25 mouse cellular contexts compared by ENCODE assay signal in the genomic region with DNA sequence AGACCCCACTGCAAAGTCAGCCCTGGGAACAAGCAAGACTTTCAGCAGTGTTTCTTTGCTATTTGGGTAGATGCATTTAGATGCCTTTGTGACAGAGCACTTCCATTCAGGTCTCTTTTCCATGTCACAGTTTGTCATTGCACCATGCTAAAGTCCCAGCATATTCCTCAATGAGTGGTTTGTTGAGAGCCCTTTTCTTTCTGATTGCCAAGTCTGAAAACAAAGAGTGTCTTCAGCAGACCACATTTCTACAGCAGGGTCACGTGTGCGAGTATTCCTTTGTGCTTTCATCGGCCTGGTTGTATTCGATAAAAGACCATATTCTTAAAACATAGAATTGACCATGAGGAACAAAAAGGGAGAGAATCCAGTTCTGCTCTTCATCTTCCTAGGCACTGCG. TPM values are rescaled to one million over a fixed set of nuclear protein-coding genes. Genes with fewer than 3 reads are reported as not detected.
DNase-seq lines count a peak whose midpoint lies in the region; ATAC-seq and TF ChIP-seq lines count a peak whose summit lies in the region.
"Had no signal": no experiment of that assay in that cellular context is flagged by ENCODE, and none has a peak within 500 bp of the region (broad histone marks: within the 10 kb centered on the region; RNA-seq: fewer than 3 reads in every experiment).

No protein-coding gene starts in this region.

- H3K36me3 ChIP-seq in forebrain, embryonic 12.5 days (replicated peaks) = no peaks in the 10 kb centered on the region
- no peaks in the 10 kb centered on the region for H3K36me3 ChIP-seq in forebrain, embryonic 14.5 days (ENCODE audit: control insufficient read depth, insufficient read depth, low read length)
- no peaks in the 10 kb centered on the region for H3K36me3 ChIP-seq in hindbrain, embryonic 16.5 days (ENCODE audit: control insufficient read depth, insufficient read depth, low read length)
- H3K36me3 ChIP-seq: embryonic facial prominence, embryonic 12.5 days; stomach, embryonic 15.5 days had no signal

- no peak overlapping the region for H3K9ac ChIP-seq in forebrain, embryonic 12.5 days
- no peak overlapping the region for H3K9ac ChIP-seq in forebrain, embryonic 14.5 days (ENCODE audit: low read length)
- H3K9ac ChIP-seq in hindbrain, embryonic 16.5 days (ENCODE audit: low read depth, low read length) = no peak overlapping the region
- H3K9ac ChIP-seq: embryonic facial prominence, embryonic 12.5 days; liver, postnatal 0 days; neural tube, embryonic 12.5 days; stomach, embryonic 15.5 days had no signal

- H3K4me1 ChIP-seq in forebrain, embryonic 12.5 days = peaks cover 31% of the 10 kb centered on the region
- H3K4me1 ChIP-seq in forebrain, embryonic 14.5 days (ENCODE audit: control insufficient read depth, insufficient read depth, low read length) = peaks cover 14% of the 10 kb centered on the region
- H3K4me1 ChIP-seq in hindbrain, embryonic 16.5 days (ENCODE audit: control insufficient read depth, insufficient read depth, low read depth, low read length) = no peaks in the 10 kb centered on the region
- H3K4me1 ChIP-seq: embryonic facial prominence, embryonic 12.5 days; stomach, embryonic 15.5 days had no signal

- ATAC-seq in forebrain, embryonic 12.5 days (ENCODE audit: low FRiP score) = no peak
- ATAC-seq in forebrain, embryonic 14.5 days = no peak
- ATAC-seq in hindbrain, embryonic 16.5 days = peak; percentile 22; the same call in 1 of the 2 replicates
- ATAC-seq: intestine, embryonic 16.5 days; liver, postnatal 0 days; lung, postnatal 0 days had no signal

- no peak for DNase-seq in forebrain, embryonic 14.5 days (ENCODE audit: low spot score)
- DNase-seq in layer of hippocampus, adult 2 months (ENCODE audit: low spot score in 2 of 2) = no peak
- DNase-seq in layer of hippocampus, adult 9-10 months (ENCODE audit: low spot score) = no peak
- peak; percentile 85 for DNase-seq in brain, adult 2 months (ENCODE audit: low read depth, low spot score)
- no peak for DNase-seq in cerebellum, adult 9-11 months
- no peak for DNase-seq in heart, adult 8-10 months (ENCODE audit: low spot score)
- DNase-seq: adrenal gland, postnatal 25 days; cerebellum, postnatal 10 days; kidney, postnatal 36 days; liver, postnatal 0 days; right cerebral cortex, adult 18-20 months; right cerebral cortex, postnatal 4 days; thymus, adult 18-20 months; thymus, postnatal 36 days had no signal

- peak overlapping the region; percentile 25; the same call in 1 of the 2 replicates for H3K27ac ChIP-seq in forebrain, embryonic 12.5 days
- H3K27ac ChIP-seq in forebrain, embryonic 14.5 days (ENCODE audit: low read depth, low read length) = no peak overlapping the region
- H3K27ac ChIP-seq in layer of hippocampus, adult 2 months = peak overlapping the region; percentile 70
- H3K27ac ChIP-seq in hindbrain, embryonic 16.5 days (ENCODE audit: low read depth, low read length) = no peak overlapping the region
- H3K27ac ChIP-seq: embryonic facial prominence, embryonic 12.5 days; macrophage; stomach, embryonic 15.5 days had no signal

- H3K4me2 ChIP-seq in forebrain, embryonic 12.5 days = no peak overlapping the region
- H3K4me2 ChIP-seq in forebrain, embryonic 14.5 days (ENCODE audit: low read length) = no peak overlapping the region
- no peak overlapping the region for H3K4me2 ChIP-seq in hindbrain, embryonic 16.5 days (ENCODE audit: low read length)
- H3K4me2 ChIP-seq: embryonic facial prominence, embryonic 12.5 days; heart, embryonic 11.5 days; neural tube, embryonic 12.5 days; stomach, embryonic 15.5 days had no signal

- no peaks in the 10 kb centered on the region for H3K9me3 ChIP-seq in forebrain, embryonic 12.5 days
- no peaks in the 10 kb centered on the region for H3K9me3 ChIP-seq in forebrain, embryonic 14.5 days (replicated peaks; ENCODE audit: control insufficient read depth, low read length)
- H3K9me3 ChIP-seq in hindbrain, embryonic 16.5 days (ENCODE audit: control insufficient read depth, low read length) = no peaks in the 10 kb centered on the region
- H3K9me3 ChIP-seq: embryonic facial prominence, embryonic 12.5 days; neural tube, embryonic 12.5 days; stomach, embryonic 15.5 days had no signal

- no peak for TF ChIP-seq CTCF in layer of hippocampus, adult 2 months (conservative IDR thresholded peaks at IDR 0.05)

- no peak overlapping the region for H3K4me3 ChIP-seq in forebrain, embryonic 12.5 days (replicated peaks)
- no peak overlapping the region for H3K4me3 ChIP-seq in forebrain, embryonic 14.5 days (ENCODE audit: low read depth, low read length)
- no peak overlapping the region for H3K4me3 ChIP-seq in layer of hippocampus, adult 2 months
- no peak overlapping the region for H3K4me3 ChIP-seq in hindbrain, embryonic 16.5 days (ENCODE audit: low read length)
- H3K4me3 ChIP-seq: embryonic facial prominence, embryonic 12.5 days; neural tube, embryonic 12.5 days; stomach, embryonic 15.5 days had no signal

- H3K27me3 ChIP-seq in forebrain, embryonic 12.5 days = no peaks in the 10 kb centered on the region
- no peaks in the 10 kb centered on the region for H3K27me3 ChIP-seq in forebrain, embryonic 14.5 days (replicated peaks; ENCODE audit: control insufficient read depth, insufficient read depth, low read length)
- H3K27me3 ChIP-seq in hindbrain, embryonic 16.5 days (replicated peaks; ENCODE audit: control insufficient read depth, insufficient read depth, low read length) = no peaks in the 10 kb centered on the region
- H3K27me3 ChIP-seq: embryonic facial prominence, embryonic 12.5 days; neural tube, embryonic 12.5 days; stomach, embryonic 15.5 days had no signal

- 70% methylated on average over 5 of the region's 5 CpGs for WGBS in forebrain, embryonic 12.5 days
- WGBS in forebrain, embryonic 14.5 days = 77% methylated on average over 5 of the region's 5 CpGs
- WGBS in hindbrain, embryonic 16.5 days = 72% methylated on average over 5 of the region's 5 CpGs

RNA-seq across cellular contexts. Expression of a gene that starts 14.4 kb away (rescaled TPM):
- polyA plus RNA-seq in forebrain, embryonic 12.5 days (2016; fragmentation: Nextera tagmentation; extraction: Ambion mirVana) = 107 and 110 TPM in 2 replicates
- 117 and 162 TPM in 2 replicates for polyA plus RNA-seq in forebrain, embryonic 14.5 days (2014; fragmentation: Nextera tagmentation; extraction: Ambion mirVana)
- total RNA-seq in layer of hippocampus, adult 2 months (2021) = 100 to 1,000 TPM; 409 to 447 TPM
- 151 and 154 TPM in 2 replicates for polyA plus RNA-seq in hindbrain, embryonic 16.5 days (2015; fragmentation: Nextera tagmentation; extraction: Ambion mirVana)
- total RNA-seq in heart, adult 8-10 months (2022) = 1 to 10 TPM; 4.9 to 8.2 (median 6.7) TPM
- total RNA-seq: granulocyte monocyte progenitor cell, adult 5-6 weeks; monocyte, adult 5-6 weeks had no signal

Comparison
In these comparisons a context has a peak if more than half of its experiments do, and no peak if none do; other contexts are left out.
1. H3K27ac ChIP-seq: peak in forebrain, embryonic 12.5 days (single experiment) and layer of hippocampus, adult 2 months (single experiment); none in forebrain, embryonic 14.5 days (single experiment) and hindbrain, embryonic 16.5 days (single experiment).